Comparison of ENCODE assay signal across 10 mouse cellular contexts in the genomic region with DNA sequence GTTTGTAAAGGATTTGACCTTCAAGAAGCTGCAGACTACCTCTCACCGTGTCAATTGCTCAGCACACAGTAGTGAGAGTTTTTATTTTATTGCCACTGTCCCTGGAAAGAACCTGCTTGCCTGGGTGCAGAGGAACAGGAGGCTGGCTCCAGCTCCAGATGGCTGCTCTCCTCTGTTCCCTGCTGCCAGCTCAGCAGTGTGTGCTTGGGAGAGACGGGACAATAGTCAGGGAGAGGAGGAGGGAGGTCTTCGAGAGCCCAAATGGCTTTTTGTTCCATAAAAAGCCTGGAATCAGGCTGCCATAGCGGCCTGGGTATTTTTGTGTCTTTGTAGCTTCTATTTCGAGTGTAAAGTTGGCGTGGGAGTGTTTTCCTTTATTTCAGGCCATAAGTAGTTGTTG. TPM values are rescaled to one million over a fixed set of nuclear protein-coding genes. Genes with fewer than 3 reads are reported as not detected.
DNase-seq lines count a peak whose midpoint lies in the region; ATAC-seq lines count a peak whose summit lies in the region.
"Had no signal": no experiment of that assay in that cellular context is flagged by ENCODE, and none has a peak within 500 bp of the region (broad histone marks: within the 10 kb centered on the region; RNA-seq: fewer than 3 reads in every experiment).

No protein-coding gene starts in this region.

- no peak overlapping the region for H3K9ac ChIP-seq in forebrain, embryonic 13.5 days
- H3K9ac ChIP-seq in liver, embryonic 12.5 days = no peak overlapping the region

- H3K4me1 ChIP-seq in forebrain, embryonic 13.5 days = peaks cover 12% of the 10 kb centered on the region; the same call in 1 of the 2 replicates
- H3K4me1 ChIP-seq in liver, embryonic 12.5 days = no peaks in the 10 kb centered on the region

- H3K27ac ChIP-seq in forebrain, embryonic 13.5 days = peak overlapping the region; percentile 68
- no peak overlapping the region for H3K27ac ChIP-seq in liver, embryonic 12.5 days

- H3K9me3 ChIP-seq in forebrain, embryonic 13.5 days (replicated peaks) = no peaks in the 10 kb centered on the region
- no peaks in the 10 kb centered on the region for H3K9me3 ChIP-seq in liver, embryonic 12.5 days (replicated peaks)

- peak; percentile 93 for ATAC-seq in forebrain, embryonic 13.5 days
- ATAC-seq in CD4-positive, CD25-positive, alpha-beta regulatory T cell, adult 4 months = no peak
- no peak for ATAC-seq in liver, embryonic 12.5 days

- no peaks in the 10 kb centered on the region for H3K36me3 ChIP-seq in forebrain, embryonic 13.5 days (ENCODE audit: poor library complexity, severe bottlenecking)
- no peaks in the 10 kb centered on the region for H3K36me3 ChIP-seq in liver, embryonic 12.5 days

- peak; percentile 11 to 60 for DNase-seq in adrenal gland, adult (ENCODE audit: inconsistent age in 2 of 2, low spot score in 1 of 2)
- no peak for DNase-seq in adrenal gland, postnatal 4 days (ENCODE audit: low spot score in 2 of 2)
- peak; percentile 18 for DNase-seq in heart, postnatal 4 days
- peak; percentile 43 to 68 for DNase-seq in left cerebral cortex, postnatal 10 days (ENCODE audit: extremely low spot score in 1 of 2, low spot score in 2 of 2)
- DNase-seq in right cerebral cortex, postnatal 25 days = peak; percentile 79

- no peak overlapping the region for H3K4me2 ChIP-seq in forebrain, embryonic 13.5 days
- no peak overlapping the region for H3K4me2 ChIP-seq in liver, embryonic 12.5 days

- no peak overlapping the region for H3K4me3 ChIP-seq in forebrain, embryonic 13.5 days
- no peak overlapping the region for H3K4me3 ChIP-seq in liver, embryonic 12.5 days

- H3K27me3 ChIP-seq in forebrain, embryonic 13.5 days = no peaks in the 10 kb centered on the region
- no peaks in the 10 kb centered on the region for H3K27me3 ChIP-seq in liver, embryonic 12.5 days (replicated peaks)

- 24% methylated on average over 6 of the region's 6 CpGs for WGBS in forebrain, embryonic 13.5 days
- 46% methylated on average over 6 of the region's 6 CpGs for WGBS in liver, embryonic 12.5 days (ENCODE audit: insufficient replicate concordance)

- intact Hi-C loops in left cerebral cortex, postnatal 10 days (cut with DNase I) = loop anchor here (10.0 kb wide), 2 partner anchors 130 to 280 kb away; a partner anchor contains a TSS

RNA-seq across cellular contexts. Expression of a gene that starts 54.5 kb away (rescaled TPM):
- total RNA-seq in adrenal gland, postnatal 4 days (2021) = not detected
- polyA plus RNA-seq in forebrain, embryonic 13.5 days (2015; fragmentation: Nextera tagmentation; extraction: Ambion mirVana) = not detected in 2 replicates
- not detected for total RNA-seq in heart, postnatal 4 days (2021)
- not detected for total RNA-seq in left cerebral cortex, postnatal 10 days (2021)
- not detected for polyA plus RNA-seq in CD4-positive, CD25-positive, alpha-beta regulatory T cell, adult 4 months (2017; shearing (Covaris generic))
- polyA plus RNA-seq in liver, embryonic 12.5 days (2016; fragmentation: Nextera tagmentation; extraction: Ambion mirVana) = not detected in 2 replicates
- polyA plus RNA-seq: limb, embryonic 11.5 days; small intestine, adult 2 months had no signal

Comparison
In these comparisons a context has a peak if more than half of its experiments do, and no peak if none do; other contexts are left out.
1. DNase-seq: peak in adrenal gland, adult (2 of 2), heart, postnatal 4 days (single experiment), left cerebral cortex, postnatal 10 days (2 of 2) and right cerebral cortex, postnatal 25 days (single experiment); none in adrenal gland, postnatal 4 days (0 of 2).